Mouse (Mus musculus) lung, postnatal 0 days (tissue): ENCODE results near the gene Rsph6a.

ENCODE experiments used
- CTCF ChIP-seq: IDR thresholded peaks from 2 replicates; pipeline ENCODE4 v1.5.1; 2016; ENCODE audit warnings: antibody characterized with exemption, mild to moderate bottlenecking
- EP300 ChIP-seq: IDR thresholded peaks from 2 replicates; pipeline ENCODE4 v1.6.1; 2016; ENCODE audit warnings: antibody characterized with exemption, mild to moderate bottlenecking, control low read depth

DNA sequence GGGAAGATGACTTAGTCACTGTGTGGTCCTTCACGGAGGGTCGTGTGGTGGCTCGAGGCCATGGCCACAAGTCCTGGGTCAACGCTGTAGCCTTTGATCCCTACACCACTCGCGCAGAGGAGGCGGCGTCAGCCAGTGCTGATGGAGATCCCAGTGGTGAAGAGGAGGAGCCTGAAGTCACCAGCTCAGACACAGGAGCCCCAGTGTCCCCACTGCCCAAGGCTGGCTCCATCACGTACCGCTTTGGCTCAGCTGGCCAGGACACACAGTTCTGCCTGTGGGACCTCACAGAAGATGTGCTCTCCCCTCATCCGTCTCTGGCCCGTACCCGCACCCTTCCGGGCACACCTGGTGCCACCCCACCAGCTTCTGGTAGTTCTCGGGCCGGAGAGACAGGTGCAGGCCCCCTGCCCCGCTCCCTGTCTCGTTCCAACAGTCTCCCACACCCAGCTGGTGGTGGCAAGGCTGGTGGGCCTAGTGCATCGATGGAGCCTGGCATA is 26.0 kb downstream of the Rsph6a start:
- TF ChIP-seq CTCF (no peak), EP300 (no peak)
